Mouse (Mus musculus): ENCODE data around the gene Cfap58. TPM values are rescaled to one million over a fixed set of nuclear protein-coding genes. Genes with fewer than 3 reads are reported as not detected.

The Cfap58 gene
- polyA plus RNA-seq, 1 experiment = 49.3 TPM

DNA sequence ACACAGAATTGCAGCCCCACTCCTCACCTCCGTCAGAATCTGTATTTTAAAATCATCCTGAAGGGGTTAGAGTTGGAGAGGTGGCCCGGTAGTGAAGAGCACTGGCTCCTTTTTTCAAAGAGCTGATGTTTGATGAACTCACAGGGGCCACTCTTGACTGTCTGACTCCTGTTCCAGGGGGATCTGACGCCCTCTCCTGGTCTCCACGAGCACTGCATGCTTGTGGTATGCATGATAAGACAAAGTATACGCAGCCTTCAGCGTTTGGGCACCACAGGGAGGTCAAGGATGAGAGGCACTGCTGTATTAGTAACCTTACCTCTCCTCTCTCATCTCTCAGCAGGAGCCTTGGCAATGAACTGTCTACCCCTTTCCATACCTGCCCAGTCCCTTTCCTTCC lies 37.5 kb upstream of the Cfap58 start:
- H3K27me3 ChIP-seq (ENCODE audit: control insufficient read depth, insufficient read depth, low read length) = no peaks in the 10 kb centered on the region
- no peak overlapping the region for H3K27ac ChIP-seq (ENCODE audit: control insufficient read depth, insufficient read depth, low read depth, low read length)
- no peaks in the 10 kb centered on the region for H3K4me1 ChIP-seq (ENCODE audit: control insufficient read depth, insufficient read depth, low read length)
- H3K36me3 ChIP-seq (ENCODE audit: control insufficient read depth, insufficient read depth, low read length) = no peaks in the 10 kb centered on the region
- no peak overlapping the region for H3K4me3 ChIP-seq (ENCODE audit: control insufficient read depth, low read depth, low read length)
- TF ChIP-seq CTCF (IDR thresholded peaks at IDR 0.05; ENCODE audit: control insufficient read depth, insufficient read depth, insufficient replicate concordance, low read depth, low read length) (peak; percentile 45; the same call in 1 of the 2 replicates), POLR2A (IDR thresholded peaks at IDR 0.05; ENCODE audit: control insufficient read depth, low read depth, low read length) (no peak)

DNA sequence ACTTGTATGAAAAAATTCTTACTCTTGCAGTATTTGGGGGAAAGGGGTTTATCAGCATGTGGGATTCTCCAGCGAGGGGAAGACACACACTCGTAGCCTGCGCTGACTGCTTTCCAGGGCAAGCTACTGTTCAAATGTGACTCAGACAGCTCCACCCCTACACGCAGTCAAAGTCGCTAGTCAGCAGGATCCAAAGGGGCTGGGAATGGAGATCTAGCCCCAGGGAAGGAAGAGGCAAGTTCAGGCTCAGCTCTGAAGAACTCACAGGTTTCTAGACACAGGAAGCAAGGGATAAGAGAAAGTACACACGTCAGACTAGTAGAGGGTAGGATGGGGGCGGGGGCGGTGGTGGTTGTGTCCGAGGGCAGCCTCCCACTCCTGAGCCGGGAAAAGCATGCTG lies 36.9 kb upstream of the Cfap58 start:
- Histone ChIP-seq H3K36me3 (ENCODE audit: control insufficient read depth, insufficient read depth, low read length) (no peaks in the 10 kb centered on the region), H3K27me3 (ENCODE audit: control insufficient read depth, insufficient read depth, low read length) (no peaks in the 10 kb centered on the region), H3K27ac (ENCODE audit: control insufficient read depth, insufficient read depth, low read depth, low read length) (no peak overlapping the region), H3K4me3 (ENCODE audit: control insufficient read depth, low read depth, low read length) (no peak overlapping the region), H3K4me1 (ENCODE audit: control insufficient read depth, insufficient read depth, low read length) (no peaks in the 10 kb centered on the region)
- no peak for TF ChIP-seq POLR2A (IDR thresholded peaks at IDR 0.05; ENCODE audit: control insufficient read depth, low read depth, low read length)
- no peak for TF ChIP-seq CTCF (IDR thresholded peaks at IDR 0.05; ENCODE audit: control insufficient read depth, insufficient read depth, insufficient replicate concordance, low read depth, low read length)

DNA sequence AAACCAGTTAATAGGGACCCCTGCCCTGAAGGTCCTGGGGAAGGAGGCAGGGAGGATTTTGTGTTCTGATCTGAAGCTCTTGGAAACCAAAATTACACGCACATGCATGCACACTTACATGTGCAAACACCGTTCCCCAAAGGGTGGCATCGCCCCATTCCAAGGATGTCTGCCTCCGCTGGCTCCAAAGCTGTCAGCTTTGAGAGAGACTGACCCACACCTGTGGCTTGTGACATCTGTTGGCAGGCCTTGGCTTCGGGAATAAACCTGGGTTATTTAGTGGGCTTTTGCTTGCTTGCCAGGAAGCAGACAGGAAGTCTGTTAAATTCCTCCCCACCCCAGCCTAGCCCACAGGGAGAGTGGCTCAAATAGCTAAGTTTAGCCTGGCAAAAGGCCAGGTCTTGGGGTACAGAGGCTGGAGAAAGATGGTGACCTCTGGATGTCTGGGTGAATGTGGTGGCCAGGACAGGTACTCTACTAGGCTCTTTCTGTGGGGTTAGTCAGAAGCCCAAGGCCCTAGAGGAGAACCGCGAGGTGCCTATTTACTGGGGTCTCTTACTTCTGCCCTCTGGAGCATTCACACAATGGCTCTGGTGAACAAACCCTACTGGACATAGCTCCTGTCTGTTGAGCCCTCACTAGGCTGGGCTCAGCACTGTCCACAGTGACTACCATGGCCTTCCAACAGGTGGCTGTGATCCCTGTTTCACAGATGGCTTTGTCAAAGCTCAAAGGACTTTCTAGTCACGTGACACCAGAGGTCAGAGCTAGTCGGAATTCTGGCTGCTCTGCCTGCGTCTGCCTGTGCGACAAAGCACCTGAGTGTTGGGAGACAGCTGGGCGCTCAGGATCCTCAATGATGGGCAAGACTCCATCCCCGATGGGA lies 34.9 kb upstream of the Cfap58 start:
- Histone ChIP-seq H3K36me3 (ENCODE audit: control insufficient read depth, insufficient read depth, low read length) (no peaks in the 10 kb centered on the region), H3K27me3 (ENCODE audit: control insufficient read depth, insufficient read depth, low read length) (no peaks in the 10 kb centered on the region), H3K4me1 (ENCODE audit: control insufficient read depth, insufficient read depth, low read length) (no peaks in the 10 kb centered on the region; the same call in 1 of the 2 replicates), H3K27ac (ENCODE audit: control insufficient read depth, insufficient read depth, low read depth, low read length) (no peak overlapping the region), H3K4me3 (ENCODE audit: control insufficient read depth, low read depth, low read length) (no peak overlapping the region)
- TF ChIP-seq POLR2A (IDR thresholded peaks at IDR 0.05; ENCODE audit: control insufficient read depth, low read depth, low read length) (no peak), CTCF (IDR thresholded peaks at IDR 0.05; ENCODE audit: control insufficient read depth, insufficient read depth, insufficient replicate concordance, low read depth, low read length) (no peak)

DNA sequence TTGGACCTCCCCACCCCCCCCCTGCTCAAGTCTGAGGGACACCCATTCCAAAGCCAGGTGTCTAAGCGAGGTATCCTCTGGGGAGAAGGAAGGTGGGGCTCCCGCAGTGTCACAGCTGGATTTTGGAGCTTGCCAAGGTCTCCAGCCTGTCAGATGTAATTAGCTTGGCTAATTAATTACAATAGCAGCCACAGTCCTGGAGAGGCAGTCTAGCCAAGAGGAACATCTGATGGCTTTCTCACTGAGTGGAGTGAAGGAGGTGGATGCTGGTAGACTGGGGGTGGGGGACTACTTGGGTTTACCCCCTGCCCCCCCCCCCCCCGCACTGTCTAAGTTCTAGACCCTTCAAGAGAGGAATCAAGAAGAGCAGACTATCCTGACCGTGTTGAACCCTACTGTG lies 33.8 kb upstream of the Cfap58 start:
- TF ChIP-seq POLR2A (IDR thresholded peaks at IDR 0.05; ENCODE audit: control insufficient read depth, low read depth, low read length) (no peak), CTCF (IDR thresholded peaks at IDR 0.05; ENCODE audit: control insufficient read depth, insufficient read depth, insufficient replicate concordance, low read depth, low read length) (no peak)
- Histone ChIP-seq H3K27me3 (ENCODE audit: control insufficient read depth, insufficient read depth, low read length) (no peaks in the 10 kb centered on the region), H3K36me3 (ENCODE audit: control insufficient read depth, insufficient read depth, low read length) (no peaks in the 10 kb centered on the region), H3K4me1 (ENCODE audit: control insufficient read depth, insufficient read depth, low read length) (no peaks in the 10 kb centered on the region; the same call in 1 of the 2 replicates), H3K4me3 (ENCODE audit: control insufficient read depth, low read depth, low read length) (no peak overlapping the region), H3K27ac (ENCODE audit: control insufficient read depth, insufficient read depth, low read depth, low read length) (no peak overlapping the region)

DNA sequence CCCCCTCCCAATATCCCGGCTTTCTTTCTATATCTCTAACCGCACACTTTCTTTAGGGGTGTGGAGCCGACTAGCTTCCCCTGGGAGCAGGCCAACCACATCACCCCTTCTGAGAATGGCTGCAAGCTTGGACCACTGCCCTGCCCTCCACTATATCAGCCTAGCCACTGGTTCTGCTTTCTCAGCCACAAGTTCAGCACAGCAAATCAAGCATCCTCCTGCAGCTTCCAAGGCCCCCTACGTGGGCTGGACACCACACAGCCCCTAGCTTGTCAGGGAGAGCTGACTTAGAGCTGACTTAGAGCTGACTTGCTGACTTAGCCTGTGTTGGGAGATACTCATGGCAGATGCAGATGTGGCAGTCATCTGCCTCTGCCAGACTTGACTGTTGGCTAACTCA lies 32.4 kb upstream of the Cfap58 start:
- Histone ChIP-seq H3K27me3 (ENCODE audit: control insufficient read depth, insufficient read depth, low read length) (no peaks in the 10 kb centered on the region), H3K4me1 (ENCODE audit: control insufficient read depth, insufficient read depth, low read length) (peaks cover 6% of the 10 kb centered on the region), H3K27ac (ENCODE audit: control insufficient read depth, insufficient read depth, low read depth, low read length) (no peak overlapping the region), H3K4me3 (ENCODE audit: control insufficient read depth, low read depth, low read length) (no peak overlapping the region), H3K36me3 (ENCODE audit: control insufficient read depth, insufficient read depth, low read length) (no peaks in the 10 kb centered on the region)
- TF ChIP-seq POLR2A (IDR thresholded peaks at IDR 0.05; ENCODE audit: control insufficient read depth, low read depth, low read length) (no peak), CTCF (IDR thresholded peaks at IDR 0.05; ENCODE audit: control insufficient read depth, insufficient read depth, insufficient replicate concordance, low read depth, low read length) (no peak)

DNA sequence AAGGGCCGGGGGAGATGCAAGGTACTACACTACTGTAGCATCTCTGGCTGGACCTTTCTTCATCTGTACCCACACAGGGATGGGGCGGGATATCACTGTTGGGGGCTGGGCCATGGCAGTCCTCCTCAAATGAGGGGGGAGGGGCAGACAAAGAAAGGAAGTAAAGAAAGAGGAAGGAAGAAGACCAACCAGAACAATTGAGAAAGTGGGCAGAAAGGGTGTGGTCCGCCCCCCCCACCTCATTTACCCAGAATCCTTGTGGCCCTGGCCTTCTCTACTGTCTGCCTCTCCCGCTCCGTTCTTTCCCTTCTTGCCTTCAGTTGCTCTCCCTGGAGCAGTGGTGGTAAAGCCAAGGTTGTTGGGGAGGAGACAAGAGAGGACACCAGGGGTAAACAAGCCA lies 31.9 kb upstream of the Cfap58 start:
- no peak for TF ChIP-seq CTCF (IDR thresholded peaks at IDR 0.05; ENCODE audit: control insufficient read depth, insufficient read depth, insufficient replicate concordance, low read depth, low read length)
- no peak for TF ChIP-seq POLR2A (IDR thresholded peaks at IDR 0.05; ENCODE audit: control insufficient read depth, low read depth, low read length)
- H3K27me3 ChIP-seq (ENCODE audit: control insufficient read depth, insufficient read depth, low read length) = no peaks in the 10 kb centered on the region
- peaks cover 6% of the 10 kb centered on the region for H3K4me1 ChIP-seq (ENCODE audit: control insufficient read depth, insufficient read depth, low read length)
- H3K27ac ChIP-seq (ENCODE audit: control insufficient read depth, insufficient read depth, low read depth, low read length) = no peak overlapping the region
- no peak overlapping the region for H3K4me3 ChIP-seq (ENCODE audit: control insufficient read depth, low read depth, low read length)
- no peaks in the 10 kb centered on the region for H3K36me3 ChIP-seq (ENCODE audit: control insufficient read depth, insufficient read depth, low read length)

DNA sequence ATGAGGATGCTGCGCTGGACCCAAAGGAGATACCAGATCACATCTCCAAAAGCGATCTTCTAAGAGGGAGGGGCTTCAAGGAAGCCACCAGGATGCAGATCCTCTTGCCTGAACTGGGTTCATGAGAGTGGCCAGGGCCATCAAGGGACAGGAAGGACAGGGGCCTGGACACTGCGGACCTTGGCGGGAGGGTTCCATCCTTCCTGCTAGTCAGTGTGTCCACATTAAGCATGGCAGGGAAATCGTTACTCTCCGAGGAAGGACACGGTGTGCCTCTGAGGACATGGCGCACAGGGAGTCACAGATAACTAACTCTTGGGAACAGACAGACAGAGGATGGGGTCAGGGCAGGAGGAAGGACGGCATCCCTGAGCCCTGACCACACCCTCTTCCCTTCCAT lies 29.9 kb upstream of the Cfap58 start:
- no peak for TF ChIP-seq POLR2A (IDR thresholded peaks at IDR 0.05; ENCODE audit: control insufficient read depth, low read depth, low read length)
- TF ChIP-seq CTCF (IDR thresholded peaks at IDR 0.05; ENCODE audit: control insufficient read depth, insufficient read depth, insufficient replicate concordance, low read depth, low read length) = no peak
- no peaks in the 10 kb centered on the region for H3K36me3 ChIP-seq (ENCODE audit: control insufficient read depth, insufficient read depth, low read length)
- peaks cover 6% of the 10 kb centered on the region for H3K4me1 ChIP-seq (ENCODE audit: control insufficient read depth, insufficient read depth, low read length)
- H3K4me3 ChIP-seq (ENCODE audit: control insufficient read depth, low read depth, low read length) = no peak overlapping the region
- H3K27ac ChIP-seq (ENCODE audit: control insufficient read depth, insufficient read depth, low read depth, low read length) = no peak overlapping the region
- H3K27me3 ChIP-seq (ENCODE audit: control insufficient read depth, insufficient read depth, low read length) = no peaks in the 10 kb centered on the region

Data from testis, adult 2 months (tissue).